Mouse (Mus musculus) liver, embryonic 15.5 days (tissue): ENCODE data around the gene Slamf9. TPM values are rescaled to one million over a fixed set of nuclear protein-coding genes. Genes with fewer than 3 reads are reported as not detected.

Experiments used
- ATAC-seq: fragments of 200-750 bp; cut with Nextera tagmentation; 2 replicates; pipeline ENCODE4 v1.8.0; 2017; ENCODE audit warnings: moderate number of reproducible peaks, mild to moderate bottlenecking, moderate library complexity; ENCODE audit not compliant: insufficient read depth
- H3K27ac ChIP-seq: fragments of 300-500 bp; sonication (generic); replicated peaks from 2 replicates; pipeline ENCODE4 v1.5.1; 2015; ENCODE audit warnings: mild to moderate bottlenecking, inconsistent platforms
- H3K27me3 ChIP-seq: fragments of 300-500 bp; sonication (generic); 2 replicates; pipeline ENCODE4 v1.6.1; 2015; ENCODE audit warnings: mild to moderate bottlenecking, inconsistent platforms
- H3K36me3 ChIP-seq: fragments of 300-500 bp; sonication (generic); replicated peaks from 2 replicates; pipeline ENCODE4 v1.6.1; 2015; ENCODE audit warnings: moderate library complexity, mild to moderate bottlenecking, inconsistent platforms
- H3K4me1 ChIP-seq: fragments of 300-500 bp; sonication (generic); replicated peaks from 2 replicates; pipeline ENCODE4 v1.6.1; 2015; ENCODE audit warnings: inconsistent platforms
- H3K4me2 ChIP-seq: fragments of 300-500 bp; sonication (generic); 2 replicates; pipeline ENCODE4 v1.6.1; 2015; ENCODE audit warnings: moderate library complexity, mild to moderate bottlenecking, inconsistent platforms
- H3K4me3 ChIP-seq: fragments of 300-500 bp; sonication (generic); replicated peaks from 2 replicates; pipeline ENCODE4 v1.5.1; 2015; ENCODE audit warnings: mild to moderate bottlenecking, inconsistent platforms
- H3K9ac ChIP-seq: fragments of 300-500 bp; sonication (generic); 2 replicates; pipeline ENCODE4 v1.6.1; 2015; ENCODE audit warnings: moderate library complexity, mild to moderate bottlenecking, inconsistent platforms
- H3K9me3 ChIP-seq: fragments of 300-500 bp; sonication (generic); replicated peaks from 2 replicates; pipeline ENCODE4 v1.6.1; 2016; ENCODE audit warnings: inconsistent platforms
- WGBS: fragments of 180-500 bp; shearing (Covaris S2); methylation state at CpG from one replicate; pipeline ENCODE4 v1.1.7; 2015; ENCODE audit warnings: mixed read lengths; ENCODE audit not compliant: insufficient replicate concordance; 5-methylcytosine and 5-hydroxymethylcytosine counted together
- polyA plus RNA-seq: library from polyadenylated mRNA; unstranded; fragments of >200 nt; fragmentation: Nextera tagmentation; extraction: Ambion mirVana; gene quantifications from 2 replicates; pipeline ENCODE4 v1.2.1, GENCODE M21; 2015

Slamf9 gene
- polyA plus RNA-seq, 1 experiment from 2014 or later = 0.78 TPM

DNA sequence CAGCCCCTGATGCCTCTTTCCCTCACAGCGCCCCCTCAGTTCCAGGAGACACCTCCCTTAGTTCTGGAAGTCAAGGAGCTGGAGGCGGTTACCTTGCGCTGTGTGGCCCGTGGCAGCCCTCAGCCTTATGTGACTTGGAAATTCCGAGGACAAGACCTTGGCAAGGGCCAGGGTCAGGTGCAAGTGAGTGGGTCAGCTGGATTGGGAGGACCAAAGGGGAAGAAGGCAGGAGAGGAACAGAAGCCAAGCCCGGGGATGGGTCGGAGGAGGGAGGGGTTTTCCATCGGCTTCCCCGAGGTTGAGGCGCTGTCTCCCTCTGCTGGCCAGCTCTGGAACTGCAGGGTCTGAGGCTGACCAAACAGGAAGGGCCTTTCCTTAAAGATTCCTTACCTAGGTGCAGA is 15.1 kb downstream of the Slamf9 start:
- Histone ChIP-seq H3K9ac (no peak overlapping the region), H3K27me3 (no peaks in the 10 kb centered on the region; the same call in 1 of the 2 replicates), H3K36me3 (no peaks in the 10 kb centered on the region), H3K27ac (no peak overlapping the region), H3K9me3 (no peaks in the 10 kb centered on the region), H3K4me1 (no peaks in the 10 kb centered on the region), H3K4me2 (peak overlapping the region; percentile 45), H3K4me3 (peak overlapping the region; percentile 13; the same call in 1 of the 2 replicates)
- peak; percentile 42; the same call in 1 of the 2 replicates for ATAC-seq
- 11% methylated on average over 10 of the region's 10 CpGs for WGBS

DNA sequence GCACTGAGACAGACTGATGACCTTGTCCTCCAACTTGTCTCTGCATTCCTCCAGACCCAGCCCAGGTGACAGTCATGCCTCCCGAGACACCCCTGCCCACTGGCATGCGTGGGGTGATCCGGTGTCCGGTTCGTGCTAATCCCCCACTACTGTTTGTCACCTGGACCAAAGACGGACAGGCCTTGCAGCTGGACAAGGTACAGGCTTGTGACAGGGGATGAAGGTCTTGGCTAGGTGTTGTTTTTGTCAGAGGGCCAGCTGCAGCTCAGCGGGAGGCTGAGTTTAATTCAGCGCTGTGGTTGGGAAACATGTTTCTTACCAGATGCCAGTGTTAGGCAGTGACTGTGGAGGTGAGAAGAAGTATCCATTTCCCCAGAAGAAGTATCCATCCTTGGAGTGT is 16.9 kb downstream of the Slamf9 start:
- H3K9ac ChIP-seq = no peak overlapping the region
- H3K27me3 ChIP-seq = 0 out of 2 replicates have a peak, but pooled peaks cover 5% of the 10 kb centered on the region
- H3K4me1 ChIP-seq = no peaks in the 10 kb centered on the region
- no peaks in the 10 kb centered on the region for H3K9me3 ChIP-seq
- 77% methylated on average over 8 of the region's 8 CpGs for WGBS
- no peak overlapping the region for H3K27ac ChIP-seq
- no peak overlapping the region for H3K4me2 ChIP-seq
- H3K4me3 ChIP-seq = no peak overlapping the region
- ATAC-seq = no peak
- H3K36me3 ChIP-seq = no peaks in the 10 kb centered on the region

DNA sequence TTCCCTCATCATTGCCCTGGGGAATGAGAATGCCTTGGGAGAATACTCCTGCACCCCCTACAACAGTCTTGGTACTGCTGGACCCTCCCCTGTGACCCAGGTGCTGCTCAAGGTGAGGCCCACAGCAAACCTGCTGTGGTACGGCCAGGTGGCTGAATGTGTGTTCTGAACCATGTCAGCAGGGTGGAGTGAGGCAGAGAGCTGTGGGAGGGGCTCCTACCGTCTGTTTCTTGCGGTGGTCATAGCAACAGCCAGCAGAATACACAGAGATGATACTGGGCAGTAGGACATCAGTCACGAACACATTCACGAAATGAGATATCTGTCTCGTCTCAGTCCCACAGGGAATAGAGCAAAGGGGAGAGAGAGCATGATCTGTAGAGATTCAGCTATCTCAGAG is 18.4 kb downstream of the Slamf9 start:
- no peak overlapping the region for H3K27ac ChIP-seq
- no peaks in the 10 kb centered on the region for H3K9me3 ChIP-seq
- ATAC-seq = no peak
- 31% methylated on average over 6 of the region's 6 CpGs for WGBS
- no peak overlapping the region for H3K4me3 ChIP-seq
- no peak overlapping the region for H3K9ac ChIP-seq
- H3K27me3 ChIP-seq = peaks cover 14% of the 10 kb centered on the region; the same call in 1 of the 2 replicates
- no peak overlapping the region for H3K4me2 ChIP-seq
- no peaks in the 10 kb centered on the region for H3K36me3 ChIP-seq
- H3K4me1 ChIP-seq = no peaks in the 10 kb centered on the region

DNA sequence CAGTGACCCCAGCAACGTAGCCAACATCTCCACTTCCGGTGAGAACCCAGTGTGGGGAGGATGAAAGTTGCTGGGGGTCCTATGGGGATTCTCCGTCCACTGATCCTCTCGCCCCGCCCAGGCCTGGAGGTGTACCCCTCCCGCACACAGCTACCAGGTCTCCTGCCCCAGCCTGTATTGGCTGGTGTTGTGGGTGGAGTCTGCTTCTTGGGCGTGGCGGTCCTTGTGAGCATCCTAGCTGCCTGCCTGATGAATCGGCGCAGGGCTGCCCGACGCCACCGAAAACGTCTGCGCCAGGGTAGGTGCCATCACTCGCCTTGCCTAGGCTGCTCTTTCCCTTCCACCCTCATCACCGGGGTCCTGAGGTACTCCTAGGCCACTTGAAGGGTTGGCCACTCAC is 20.9 kb downstream of the Slamf9 start:
- WGBS = 64% methylated on average over 17 of the region's 17 CpGs
- Histone ChIP-seq H3K9me3 (no peaks in the 10 kb centered on the region), H3K4me1 (peaks cover 11% of the 10 kb centered on the region), H3K4me2 (no peak overlapping the region), H3K27me3 (peaks cover 33% of the 10 kb centered on the region), H3K9ac (no peak overlapping the region), H3K4me3 (no peak overlapping the region), H3K36me3 (no peaks in the 10 kb centered on the region), H3K27ac (no peak overlapping the region)
- no peak for ATAC-seq

DNA sequence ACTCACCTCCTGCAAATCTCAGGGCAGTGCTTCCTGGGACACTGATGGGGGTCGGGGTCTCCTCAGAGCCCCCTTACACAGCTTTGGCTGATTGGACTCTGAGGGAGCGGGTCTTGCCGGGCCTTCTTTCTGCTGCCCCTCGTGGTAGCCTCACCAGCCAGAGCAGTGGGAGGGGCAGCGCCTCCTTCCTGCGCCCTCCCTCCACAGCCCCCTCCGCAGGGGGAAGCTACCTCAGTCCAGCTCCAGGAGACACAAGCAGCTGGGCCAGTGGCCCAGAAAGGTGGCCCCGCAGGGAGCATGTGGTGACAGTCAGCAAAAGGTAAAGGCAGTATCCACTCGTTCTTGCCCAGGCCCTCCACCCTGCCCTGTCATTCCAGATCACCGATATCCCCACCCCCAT is 22.3 kb downstream of the Slamf9 start:
- peaks cover 42% of the 10 kb centered on the region for H3K27me3 ChIP-seq
- H3K9me3 ChIP-seq = no peaks in the 10 kb centered on the region
- H3K36me3 ChIP-seq = no peaks in the 10 kb centered on the region
- H3K9ac ChIP-seq = no peak overlapping the region
- no peak overlapping the region for H3K4me2 ChIP-seq
- 32% methylated on average over 10 of the region's 10 CpGs for WGBS
- H3K4me1 ChIP-seq = peaks cover 23% of the 10 kb centered on the region
- H3K27ac ChIP-seq = no peak overlapping the region
- no peak for ATAC-seq
- no peak overlapping the region for H3K4me3 ChIP-seq

DNA sequence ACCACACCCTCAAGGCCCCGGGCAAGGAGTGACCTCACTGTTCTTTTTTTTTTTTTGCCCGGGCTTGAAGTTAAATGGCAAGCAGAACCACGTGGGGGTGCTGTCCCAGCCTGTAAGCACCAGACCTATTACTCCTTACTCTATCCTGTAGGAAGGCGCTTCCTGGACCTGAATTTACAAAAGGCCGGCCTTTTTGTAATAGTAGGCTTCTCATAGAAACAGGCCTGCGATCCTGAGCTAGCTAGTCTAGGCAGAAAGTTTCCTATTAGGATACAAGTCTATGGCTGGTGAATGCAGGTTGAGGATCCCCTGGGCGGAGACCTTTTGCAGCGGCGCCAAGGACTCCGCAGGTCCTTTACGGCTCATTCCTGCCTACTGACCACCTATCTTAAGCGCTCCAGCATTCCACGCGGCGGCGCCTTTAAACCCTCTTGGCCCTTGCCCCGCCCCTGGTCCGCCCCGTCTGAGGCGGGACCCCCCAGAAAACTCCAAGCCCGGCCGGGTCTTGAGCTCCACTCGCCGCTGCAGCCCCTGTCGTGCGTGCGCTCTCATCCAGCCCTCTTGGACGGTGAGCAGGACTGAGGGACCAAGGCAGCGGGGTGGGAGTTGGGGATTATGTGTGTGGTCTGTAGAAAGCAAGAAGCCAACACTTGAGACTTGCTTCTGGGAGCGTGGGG is 24.7 kb downstream of the Slamf9 start, which contains the start of gene Tagln2:
Tagln2 (plus strand) TSS at position 283 of the 677 bp plus-strand sequence.
- Histone ChIP-seq H3K4me2 (peak within 1 kb of the TSS; percentile 65), H3K9me3 (no peaks in the 10 kb centered on the region), H3K27me3 (peaks cover 42% of the 10 kb centered on the region), H3K4me3 (peak within 1 kb of the TSS; percentile 63), H3K9ac (peak within 1 kb of the TSS; percentile 54; the same call in 1 of the 2 replicates), H3K36me3 (peaks cover 3% of the 10 kb centered on the region; the same call in 1 of the 2 replicates), H3K27ac (peak within 1 kb of the TSS; percentile 72), H3K4me1 (peaks cover 37% of the 10 kb centered on the region)
- ATAC-seq = peak; percentile 54
- 1% methylated on average over 30 of the region's 30 CpGs for WGBS

DNA sequence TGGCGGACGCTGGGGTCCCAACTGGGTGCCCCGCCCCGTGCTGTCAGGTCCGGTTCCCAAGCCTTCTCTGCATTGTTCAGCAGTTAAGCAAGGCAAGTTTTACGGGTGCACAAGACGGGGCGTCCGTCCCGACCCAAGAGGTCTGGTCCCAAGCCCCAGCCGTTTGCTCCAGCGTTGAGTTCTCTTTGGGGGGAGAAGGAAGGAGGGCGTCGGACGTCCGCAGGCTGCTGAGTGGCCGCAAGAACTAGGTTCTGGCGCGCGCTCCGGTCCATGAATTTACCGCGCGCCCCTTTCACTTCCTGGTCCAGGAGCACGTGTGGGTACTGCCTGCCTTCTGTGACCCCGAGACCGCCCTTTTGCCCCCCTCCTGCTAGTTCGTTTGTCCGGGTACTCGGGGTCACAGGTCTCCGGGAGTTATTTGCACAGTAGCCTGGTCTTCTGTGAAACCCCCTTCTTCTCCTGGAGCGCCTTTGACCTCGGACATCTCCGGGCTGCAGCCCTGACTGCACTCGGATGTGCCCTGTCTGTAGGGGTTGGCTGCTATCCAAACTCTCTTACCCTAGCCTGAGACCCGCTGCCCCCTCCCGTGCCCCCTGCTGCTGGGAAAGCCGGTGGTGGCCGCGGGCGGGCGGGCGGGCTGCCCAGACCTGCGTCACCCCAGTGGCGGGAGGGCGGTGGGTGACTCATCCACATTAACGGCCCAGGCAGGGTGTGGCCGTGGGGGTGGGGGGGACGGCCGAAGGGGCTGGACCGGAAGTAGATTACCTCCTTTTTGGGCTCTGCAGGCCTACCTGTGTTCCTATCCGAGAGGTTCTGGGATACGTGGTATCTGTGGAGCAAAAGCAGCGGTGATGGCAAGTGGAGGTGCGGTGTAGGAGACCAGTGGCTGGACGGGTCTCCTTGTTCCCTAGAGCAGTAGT is 25.6 kb downstream of the Slamf9 start:
- ATAC-seq = peak; percentile 60
- Histone ChIP-seq H3K4me3 (peak overlapping the region; percentile 63), H3K27me3 (peaks cover 42% of the 10 kb centered on the region), H3K36me3 (peaks cover 11% of the 10 kb centered on the region), H3K9me3 (no peaks in the 10 kb centered on the region), H3K4me2 (peak overlapping the region; percentile 65), H3K9ac (peak overlapping the region; percentile 54; the same call in 1 of the 2 replicates), H3K4me1 (peaks cover 37% of the 10 kb centered on the region), H3K27ac (peak overlapping the region; percentile 72)
- WGBS = under 1% methylated on average over 56 of the region's 56 CpGs

DNA sequence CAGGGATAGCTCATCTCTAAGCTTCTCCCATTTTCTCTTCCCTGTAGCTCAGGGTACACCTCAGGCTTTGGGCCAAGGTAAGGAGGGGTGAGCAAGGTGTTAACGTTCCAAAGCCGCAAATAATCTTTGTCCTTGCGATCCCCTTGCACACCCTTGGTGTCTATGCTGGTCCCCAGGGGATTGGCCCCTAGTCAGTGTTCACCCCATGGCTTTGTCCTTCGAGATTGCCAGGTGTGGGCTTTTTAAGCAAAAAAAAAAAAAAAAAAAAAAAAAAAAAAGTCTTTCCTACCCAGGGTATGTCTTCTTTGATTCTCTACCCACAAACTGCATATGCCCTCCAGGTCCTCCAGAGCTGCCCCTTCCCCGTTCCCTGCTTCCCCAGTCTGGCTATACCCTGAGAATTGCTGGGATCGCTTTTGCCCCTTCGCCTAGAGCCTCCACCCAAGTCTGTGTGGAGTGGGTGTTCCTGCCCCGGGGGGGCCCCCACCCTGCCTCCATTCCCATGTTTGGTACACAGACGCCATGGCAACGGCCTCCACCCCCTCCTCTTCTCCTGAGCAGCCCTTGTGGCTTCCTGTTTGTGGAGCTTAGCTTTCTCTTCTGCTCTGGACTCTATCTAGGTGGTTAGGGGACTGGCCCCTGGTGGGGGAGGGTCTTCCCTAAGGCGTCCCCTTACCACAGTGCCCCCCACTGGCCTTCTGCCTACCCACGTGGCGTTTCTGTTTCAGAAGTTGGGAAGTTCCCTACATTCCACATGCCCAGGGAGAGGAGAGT is 26.4 kb downstream of the Slamf9 start:
- peak overlapping the region; percentile 65 for H3K4me2 ChIP-seq
- peak overlapping the region; percentile 63 for H3K4me3 ChIP-seq
- H3K4me1 ChIP-seq = peaks cover 37% of the 10 kb centered on the region
- no peaks in the 10 kb centered on the region for H3K9me3 ChIP-seq
- H3K27me3 ChIP-seq = peaks cover 42% of the 10 kb centered on the region
- H3K9ac ChIP-seq = peak overlapping the region; percentile 54; the same call in 1 of the 2 replicates
- H3K36me3 ChIP-seq = peaks cover 19% of the 10 kb centered on the region
- peak overlapping the region; percentile 72 for H3K27ac ChIP-seq
- WGBS = 3% methylated on average over 13 of the region's 13 CpGs
- ATAC-seq = 0 out of 2 replicates have a peak, but pooled peaks have one; percentile 10

DNA sequence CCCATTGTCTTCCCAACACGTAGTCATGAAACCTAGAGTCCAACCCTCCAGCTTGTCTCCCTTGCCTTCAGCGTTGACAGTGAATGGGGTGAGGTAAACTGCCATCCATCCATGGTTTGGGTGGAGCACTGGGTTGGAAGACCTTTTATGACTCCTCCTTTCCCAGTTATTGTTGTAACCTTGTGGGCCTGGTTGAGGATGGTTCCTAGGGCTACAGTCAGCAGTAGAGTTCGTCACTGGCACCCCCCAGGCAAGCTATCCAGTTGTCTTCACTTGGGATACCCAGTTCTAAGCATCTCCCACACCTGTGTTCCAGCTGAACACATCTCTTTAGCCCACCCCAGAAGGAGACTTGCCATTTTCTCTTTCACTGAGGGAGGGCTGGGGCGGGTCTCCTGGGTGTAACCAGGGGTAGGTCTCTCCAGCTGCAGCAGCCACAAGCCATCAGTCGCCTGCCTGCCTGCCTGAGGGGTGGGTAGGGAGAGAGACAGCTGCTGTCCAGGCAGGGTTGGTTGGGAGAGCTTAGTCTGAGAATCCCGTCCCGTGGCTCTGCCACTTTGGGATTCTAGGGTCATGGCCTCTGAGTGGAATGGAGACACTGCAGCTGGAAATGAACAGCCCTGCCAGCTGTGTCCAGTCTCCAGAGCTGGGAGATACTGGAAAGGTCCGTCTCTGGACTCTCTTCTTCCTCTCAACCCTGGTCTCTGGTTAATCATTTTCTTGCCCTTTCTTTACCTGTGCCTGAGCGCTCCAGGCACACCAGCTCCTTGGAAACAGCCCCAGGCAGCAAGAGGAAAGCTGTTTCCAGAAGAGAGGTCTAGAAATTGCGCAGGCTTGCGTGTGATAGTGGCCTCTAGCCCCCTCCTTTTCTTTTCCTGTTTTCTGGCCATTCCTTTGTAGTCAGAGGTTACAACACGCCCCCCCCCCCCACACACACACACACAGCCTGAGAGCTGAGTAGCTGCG is 27.3 kb downstream of the Slamf9 start:
- peaks cover 42% of the 10 kb centered on the region for H3K4me1 ChIP-seq
- no peak for ATAC-seq
- WGBS = 17% methylated on average over 12 of the region's 13 CpGs
- peaks cover 28% of the 10 kb centered on the region for H3K36me3 ChIP-seq
- no peaks in the 10 kb centered on the region for H3K9me3 ChIP-seq
- peak overlapping the region; percentile 63 for H3K4me3 ChIP-seq
- H3K27me3 ChIP-seq = peaks cover 34% of the 10 kb centered on the region
- H3K27ac ChIP-seq = peak overlapping the region; percentile 72
- H3K9ac ChIP-seq = no peak overlapping the region
- H3K4me2 ChIP-seq = peak overlapping the region; percentile 65
